Mouse (Mus musculus) skeletal muscle tissue, adult 2 months (tissue): ENCODE results near the gene Nipal4.
A peak's percentile ranks its signal among the peaks of the same experiment; 100 is the strongest.

Experiments used
- DNase-seq: peaks from one replicate; pipeline ENCODE4 v3.0.0-alpha.2; 2012; ENCODE audit warnings: low read depth, low spot score

Gene Nipal4

GRCm38 (mm10) chr11:46115011-46115410 is 51.3 kb downstream of the Nipal4 start:
- no peak for DNase-seq

- DNase-seq = no peak
These were observed 52.1 kb downstream of the Nipal4 start for GRCm38 (mm10) chr11:46114221-46114620.

- no peak for DNase-seq
These were observed 53.1 kb downstream of the Nipal4 start for GRCm38 (mm10) chr11:46113211-46113610.

GRCm38 (mm10) chr11:46110945-46111287 is 55.4 kb downstream of the Nipal4 start:
- no peak for DNase-seq

GRCm38 (mm10) chr11:46110156-46110944 is 56.0 kb downstream of the Nipal4 start:
- no peak for DNase-seq

GRCm38 (mm10) chr11:46109206-46109605 is 57.1 kb downstream of the Nipal4 start:
- no peak for DNase-seq

GRCm38 (mm10) chr11:46107046-46107445 is 59.3 kb downstream of the Nipal4 start:
- no peak for DNase-seq

GRCm38 (mm10) chr11:46102107-46102506 is 64.2 kb downstream of the Nipal4 start:
- DNase-seq = peak; percentile 62
